Mouse (Mus musculus) c-Kit-positive CD71-positive TER-119-positive erythroid progenitor cells, embryonic 14.5 days (primary cell): ENCODE data around the gene Gm28041.
"Not testable (repeated sequence)": the region's sequence is repeated elsewhere in the genome, so short reads cannot be mapped to it uniquely, and the experiment has no call there.

Experiments used
- DNase-seq: peaks from one replicate; pipeline ENCODE4 v3.0.0-alpha.2; 2013; ENCODE audit warnings: low spot score

Gene Gm28041

GRCm38 (mm10) chr13:67375050-67375911 lies at the start of gene Gm28041, which contains the start of gene Zfp456:
TSS of gene Gm28041 (minus strand) at chr13:67375733.
TSS of gene Zfp456 (minus strand) at chr13:67375810.
- DNase-seq = peak; percentile 79

GRCm38 (mm10) chr13:67422532-67422931 lies 47.0 kb upstream of the Gm28041 start:
- not testable (repeated sequence) for DNase-seq

- DNase-seq = peak; percentile 37
Observed at GRCm38 (mm10) chr13:67421207-67421857, 45.8 kb upstream of the Gm28041 start, which contains the start of gene Zfp459. TSS of gene Zfp459 (minus strand) at chr13:67421418.

GRCm38 (mm10) chr13:67420558-67421206 lies 45.1 kb upstream of the Gm28041 start:
- no peak for DNase-seq

GRCm38 (mm10) chr13:67416811-67417210 lies 41.3 kb upstream of the Gm28041 start:
- DNase-seq = no peak

GRCm38 (mm10) chr13:67415759-67416158 lies 40.2 kb upstream of the Gm28041 start:
- no peak for DNase-seq

- DNase-seq = not testable (repeated sequence)
Observed at GRCm38 (mm10) chr13:67413634-67414033, 38.1 kb upstream of the Gm28041 start.

- DNase-seq = peak; percentile 67
Observed at GRCm38 (mm10) chr13:67399183-67399903, 23.8 kb upstream of the Gm28041 start, which contains the start of gene Zfp429. TSS of gene Zfp429 (minus strand) at chr13:67399819.

GRCm38 (mm10) chr13:67376255-67376654 lies 722 bp upstream of the Gm28041 start:
- not testable (repeated sequence) for DNase-seq

- DNase-seq = peak; percentile 83
Observed at GRCm38 (mm10) chr13:67360131-67360744, 15.3 kb downstream of the Gm28041 start, which contains the start of the genes Gm28044 and Zfp953. TSS of gene Gm28044 (minus strand) at chr13:67360536. TSS of gene Zfp953 (minus strand) at chr13:67360605.

GRCm38 (mm10) chr13:67351854-67352253 lies 23.7 kb downstream of the Gm28041 start:
- no peak for DNase-seq

- DNase-seq = no peak
Observed at GRCm38 (mm10) chr13:67343422-67343821, 32.1 kb downstream of the Gm28041 start.

GRCm38 (mm10) chr13:67332877-67333276 lies 42.7 kb downstream of the Gm28041 start:
- DNase-seq = peak; percentile 7

GRCm38 (mm10) chr13:67332019-67332724 lies 43.4 kb downstream of the Gm28041 start, which contains the start of gene Zfp595:
TSS of gene Zfp595 (minus strand) at chr13:67332570.
- DNase-seq = peak; percentile 83

- DNase-seq = no peak
Observed at GRCm38 (mm10) chr13:67306718-67307117, 68.8 kb downstream of the Gm28041 start.

GRCm38 (mm10) chr13:67305822-67306672 lies 69.5 kb downstream of the Gm28041 start, which contains the start of gene Zfp457:
TSS of gene Zfp457 (minus strand) at chr13:67306485.
- peak; percentile 83 for DNase-seq
